Mouse (Mus musculus) kidney, adult 9 months (tissue): Measurements from ENCODE around the gene Llph.

Experiments used
- DNase-seq: peaks from one replicate; pipeline ENCODE4 v3.0.0; 2022

The Llph gene

GRCm38 (mm10) chr10:120219578-120220359, 7.1 kb upstream of the Llph start:
- no peak for DNase-seq

- no peak for DNase-seq
These were observed 6.1 kb upstream of the Llph start for GRCm38 (mm10) chr10:120220776-120221175.

- peak; percentile 69 for DNase-seq
These were observed 4.8 kb downstream of the Llph start for GRCm38 (mm10) chr10:120231718-120232117.

- DNase-seq = peak; percentile 67
These were observed 6.9 kb downstream of the Llph start for GRCm38 (mm10) chr10:120233655-120234367.

GRCm38 (mm10) chr10:120236855-120237254, 10.0 kb downstream of the Llph start:
- no peak for DNase-seq

GRCm38 (mm10) chr10:120238241-120238640, 11.4 kb downstream of the Llph start:
- DNase-seq = no peak

GRCm38 (mm10) chr10:120239476-120239875, 12.6 kb downstream of the Llph start:
- no peak for DNase-seq

- DNase-seq = no peak
These were observed 15.6 kb downstream of the Llph start for GRCm38 (mm10) chr10:120242421-120242820.

- DNase-seq = no peak
These were observed 18.8 kb downstream of the Llph start for GRCm38 (mm10) chr10:120245681-120246080.

- peak; percentile 64 for DNase-seq
These were observed 20.3 kb downstream of the Llph start for GRCm38 (mm10) chr10:120246994-120247750.

- DNase-seq = no peak
These were observed 24.2 kb downstream of the Llph start for GRCm38 (mm10) chr10:120250911-120251683.

- DNase-seq = no peak
These were observed 24.9 kb downstream of the Llph start for GRCm38 (mm10) chr10:120251791-120252190.

- DNase-seq = no peak
These were observed 25.9 kb downstream of the Llph start for GRCm38 (mm10) chr10:120252800-120253199.

GRCm38 (mm10) chr10:120257231-120257630, 30.4 kb downstream of the Llph start:
- DNase-seq = peak; percentile 55

GRCm38 (mm10) chr10:120267790-120268189, 40.9 kb downstream of the Llph start:
- DNase-seq = no peak

GRCm38 (mm10) chr10:120269946-120270345, 43.1 kb downstream of the Llph start:
- DNase-seq = no peak

GRCm38 (mm10) chr10:120270777-120271176, 43.9 kb downstream of the Llph start:
- DNase-seq = peak; percentile 57

- no peak for DNase-seq
These were observed 44.4 kb downstream of the Llph start for GRCm38 (mm10) chr10:120271318-120271717.

GRCm38 (mm10) chr10:120271879-120272269, 45.0 kb downstream of the Llph start:
- DNase-seq = no peak

GRCm38 (mm10) chr10:120272270-120272883, 45.5 kb downstream of the Llph start:
- DNase-seq = no peak

- DNase-seq = no peak
These were observed 46.5 kb downstream of the Llph start for GRCm38 (mm10) chr10:120273335-120273734.

- peak; percentile 6 for DNase-seq
These were observed 52.7 kb downstream of the Llph start for GRCm38 (mm10) chr10:120279482-120280128.
